16 mouse cellular contexts compared by ENCODE assay signal in the genomic region with DNA sequence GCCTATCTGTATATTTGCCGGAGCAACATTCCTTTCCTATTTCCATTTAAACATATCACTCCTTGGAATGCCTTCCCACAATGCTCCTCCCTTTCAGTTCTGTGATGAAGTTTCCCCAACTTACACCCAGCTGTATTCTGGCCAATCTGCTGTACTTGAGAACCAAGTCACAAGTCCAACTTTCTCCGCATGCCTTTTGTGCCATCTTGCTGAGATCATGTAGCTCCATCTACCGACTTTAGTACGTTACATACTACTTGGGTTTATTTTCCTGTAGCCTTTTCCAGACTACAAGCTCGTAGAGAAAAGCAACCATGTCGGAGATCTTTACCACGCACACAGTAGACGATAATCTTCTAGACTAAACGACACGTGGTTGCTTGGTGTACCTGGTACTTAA. TPM values are rescaled to one million over a fixed set of nuclear protein-coding genes. Genes with fewer than 3 reads are reported as not detected.
DNase-seq lines count a peak whose midpoint lies in the region; ATAC-seq and TF ChIP-seq lines count a peak whose summit lies in the region.
"Had no signal": no experiment of that assay in that cellular context is flagged by ENCODE, and none has a peak within 500 bp of the region (broad histone marks: within the 10 kb centered on the region; RNA-seq: fewer than 3 reads in every experiment).

No protein-coding gene starts in this region.

- WGBS in kidney, postnatal 0 days = 85% methylated on average over 10 of the region's 10 CpGs

- H3K27ac ChIP-seq in gastrocnemius, adult 2 months = no peak overlapping the region
- H3K27ac ChIP-seq in kidney, postnatal 0 days = no peak overlapping the region
- H3K27ac ChIP-seq: limb, embryonic 12.5 days had no signal

- no peaks in the 10 kb centered on the region for H3K27me3 ChIP-seq in kidney, postnatal 0 days (ENCODE audit: insufficient read depth, low read length)
- H3K27me3 ChIP-seq: limb, embryonic 12.5 days had no signal

- DNase-seq in gastrocnemius, adult 2 months = no peak
- DNase-seq in gastrocnemius, postnatal 4 days (ENCODE audit: low spot score in 2 of 2) = no peak
- DNase-seq in kidney, postnatal 0 days (ENCODE audit: low spot score) = peak; percentile 47
- DNase-seq in kidney, postnatal 4 days = no peak
- peak; percentile 3 for DNase-seq in lung, postnatal 36 days
- no peak for DNase-seq in lung, postnatal 4 days
- peak; percentile 22 for DNase-seq in skeletal muscle tissue, adult 2 months (ENCODE audit: low read depth, low spot score)
- DNase-seq in adrenal gland, adult 2 months = no peak
- DNase-seq: adrenal gland, postnatal 10 days; cerebellum, adult 9-11 months; embryo, embryonic 11 days; heart, postnatal 4 days; lung, adult 2 months; thymus, postnatal 14 days had no signal

- H3K4me1 ChIP-seq in kidney, postnatal 0 days (replicated peaks; ENCODE audit: insufficient read depth, low read length) = no peaks in the 10 kb centered on the region
- H3K4me1 ChIP-seq: limb, embryonic 12.5 days had no signal

- intact Hi-C loops in gastrocnemius, adult 2 months (cut with DNase I) = no loop called here

- H3K4me3 ChIP-seq in gastrocnemius, adult 2 months = no peak overlapping the region
- no peak overlapping the region for H3K4me3 ChIP-seq in kidney, postnatal 0 days (replicated peaks; ENCODE audit: low read depth, low read length)
- H3K4me3 ChIP-seq: limb, embryonic 12.5 days had no signal

- H3K4me2 ChIP-seq in kidney, postnatal 0 days (ENCODE audit: low read length) = no peak overlapping the region
- H3K4me2 ChIP-seq: limb, embryonic 12.5 days had no signal

- peaks cover 17% of the 10 kb centered on the region for H3K36me3 ChIP-seq in kidney, postnatal 0 days (ENCODE audit: insufficient read depth, low read length)

- no peak overlapping the region for H3K9ac ChIP-seq in kidney, postnatal 0 days (ENCODE audit: low read depth, low read length)
- H3K9ac ChIP-seq: limb, embryonic 12.5 days had no signal

- H3K9me3 ChIP-seq in kidney, postnatal 0 days (replicated peaks; ENCODE audit: low read length) = no peaks in the 10 kb centered on the region
- H3K9me3 ChIP-seq: limb, embryonic 12.5 days had no signal

- no peak for ATAC-seq in kidney, postnatal 0 days (replicated peaks; ENCODE audit: low FRiP score, low read depth)

- peak; percentile 50 for TF ChIP-seq CTCF in gastrocnemius, adult 2 months (IDR thresholded peaks at IDR 0.05)
- TF ChIP-seq CTCF in kidney, postnatal 0 days (IDR thresholded peaks at IDR 0.05; ENCODE audit: low read depth) = peak; percentile 51

RNA-seq across cellular contexts. Expression of gene Timmdc1, which starts 28.6 kb away (rescaled TPM):
- 10 to 100 TPM; 40.9 to 54.9 TPM for total RNA-seq in gastrocnemius, adult 2 months (2021)
- total RNA-seq in gastrocnemius, postnatal 4 days (2021) = 10 to 100 TPM; 30.8 to 33.5 TPM
- polyA plus RNA-seq in kidney, postnatal 0 days (2015; fragmentation: Nextera tagmentation; extraction: Ambion mirVana) = 27.9 and 28.7 TPM in 2 replicates
- total RNA-seq in adrenal gland, adult 2 months (2021) = 10 to 100 TPM; 39.2 to 53.9 TPM
- polyA plus RNA-seq in adrenal gland, adult 2 months (2012; rRNA removed) = 95.2 and 97.4 TPM in 2 replicates

RNA-seq across cellular contexts. Expression of gene Cd80, which starts 38.5 kb away (rescaled TPM):
- under 1 TPM; 0.13 to 0.31 TPM for total RNA-seq in gastrocnemius, adult 2 months (2021)
- total RNA-seq in gastrocnemius, postnatal 4 days (2021) = under 1 TPM; 0.26 to 0.44 TPM
- 0.20 TPM in 2 replicates for polyA plus RNA-seq in kidney, postnatal 0 days (2015; fragmentation: Nextera tagmentation; extraction: Ambion mirVana)
- total RNA-seq in adrenal gland, adult 2 months (2021) = 1 to 10 TPM in 1 of 2 experiments, under 1 TPM in 1; 0.37 to 1.1 TPM
- 0.10 TPM in 1 of 2 replicates, not detected in the other for polyA plus RNA-seq in adrenal gland, adult 2 months (2012; rRNA removed)
- total RNA-seq: megakaryocyte-erythroid progenitor cell, adult 5-6 weeks had no signal

RNA-seq across cellular contexts. Expression of gene Adprh, which starts 41.4 kb away (rescaled TPM):
- 10 to 100 TPM; 17.5 to 20.9 TPM for total RNA-seq in gastrocnemius, adult 2 months (2021)
- 10 to 100 TPM; 41.5 to 45.3 TPM for total RNA-seq in gastrocnemius, postnatal 4 days (2021)
- polyA plus RNA-seq in kidney, postnatal 0 days (2015; fragmentation: Nextera tagmentation; extraction: Ambion mirVana) = 74.6 and 77.5 TPM in 2 replicates
- 10 to 100 TPM; 37.2 to 49.4 TPM for total RNA-seq in adrenal gland, adult 2 months (2021)
- polyA plus RNA-seq in adrenal gland, adult 2 months (2012; rRNA removed) = 114 and 133 TPM in 2 replicates

RNA-seq across cellular contexts. Expression of gene Poglut1, which starts 56.2 kb away (rescaled TPM):
- total RNA-seq in gastrocnemius, adult 2 months (2021) = 1 to 10 TPM; 8.5 TPM
- 10 to 100 TPM; 12.7 to 14.8 TPM for total RNA-seq in gastrocnemius, postnatal 4 days (2021)
- polyA plus RNA-seq in kidney, postnatal 0 days (2015; fragmentation: Nextera tagmentation; extraction: Ambion mirVana) = 43.2 and 44.1 TPM in 2 replicates
- 10 to 100 TPM; 28.5 to 34.6 TPM for total RNA-seq in adrenal gland, adult 2 months (2021)
- 11.8 and 13.8 TPM in 2 replicates for polyA plus RNA-seq in adrenal gland, adult 2 months (2012; rRNA removed)

Comparison
In these comparisons a context has a peak if more than half of its experiments do, and no peak if none do; other contexts are left out.
1. DNase-seq: peak in kidney, postnatal 0 days (single experiment), lung, postnatal 36 days (single experiment) and skeletal muscle tissue, adult 2 months (single experiment); none in gastrocnemius, adult 2 months (single experiment), gastrocnemius, postnatal 4 days (0 of 2), kidney, postnatal 4 days (0 of 2), lung, postnatal 4 days (0 of 2) and adrenal gland, adult 2 months (single experiment).